Mouse (Mus musculus) limb, embryonic 15.5 days (tissue): ENCODE measurements around the gene Numb. TPM values are rescaled to one million over a fixed set of nuclear protein-coding genes. Genes with fewer than 3 reads are reported as not detected.
A peak's percentile ranks its signal among the peaks of the same experiment; 100 is the strongest.

Experiments
- ATAC-seq: fragments of 200-750 bp; cut with Nextera tagmentation; 2 replicates; pipeline ENCODE4 v1.8.0; 2017; ENCODE audit warnings: low read depth, moderate TSS enrichment; ENCODE audit not compliant: insufficient number of reproducible peaks, low FRiP score, low TSS enrichment
- H3K27ac ChIP-seq: fragments of 300-500 bp; sonication (generic); 2 replicates; pipeline ENCODE4 v1.5.1; 2015; ENCODE audit warnings: moderate library complexity, mild to moderate bottlenecking, inconsistent platforms
- H3K27me3 ChIP-seq: fragments of 300-500 bp; sonication (generic); 2 replicates; pipeline ENCODE4 v1.6.1; 2015; ENCODE audit warnings: inconsistent platforms
- H3K36me3 ChIP-seq: fragments of 300-500 bp; sonication (generic); 2 replicates; pipeline ENCODE4 v1.6.1; 2015; ENCODE audit warnings: inconsistent platforms
- H3K4me1 ChIP-seq: fragments of 300-500 bp; sonication (generic); 2 replicates; pipeline ENCODE4 v1.6.1; 2015; ENCODE audit warnings: inconsistent platforms
- H3K4me2 ChIP-seq: fragments of 300-500 bp; sonication (generic); 2 replicates; pipeline ENCODE4 v1.6.1; 2015; ENCODE audit warnings: mild to moderate bottlenecking, inconsistent platforms
- H3K4me3 ChIP-seq: fragments of 300-500 bp; sonication (generic); 2 replicates; pipeline ENCODE4 v1.5.1; 2015; ENCODE audit warnings: mild to moderate bottlenecking, inconsistent platforms
- H3K9ac ChIP-seq: fragments of 300-500 bp; sonication (generic); 2 replicates; pipeline ENCODE4 v1.6.1; 2015; ENCODE audit warnings: inconsistent platforms
- H3K9me3 ChIP-seq: fragments of 300-500 bp; sonication (generic); 2 replicates; pipeline ENCODE4 v1.6.1; 2016; ENCODE audit warnings: inconsistent platforms
- WGBS: fragments of 180-500 bp; shearing (Covaris S2); methylation state at CpG from one replicate; pipeline ENCODE4 v1.1.7; 2015; 5-methylcytosine and 5-hydroxymethylcytosine counted together
- polyA plus RNA-seq: library from polyadenylated mRNA; unstranded; fragments of >200 nt; fragmentation: Nextera tagmentation; extraction: Ambion mirVana; gene quantifications from 2 replicates; pipeline ENCODE4 v1.2.1, GENCODE M21; 2015

Numb gene
- polyA plus RNA-seq, 1 experiment from 2014 or later: 37.5 TPM

GRCm38 (mm10) chr12:83768235-83768899 lies 153.4 kb downstream of the Numb start:
- peak overlapping the region; percentile 24; the same call in 1 of the 2 replicates for H3K27ac ChIP-seq

GRCm38 (mm10) chr12:83767833-83768232 lies 153.9 kb downstream of the Numb start:
- H3K27ac ChIP-seq: peak overlapping the region; percentile 24
- peaks cover 8% of the 10 kb centered on the region; the same call in 1 of the 2 replicates for H3K27me3 ChIP-seq
- H3K4me1 ChIP-seq: peaks cover 64% of the 10 kb centered on the region
- no peak overlapping the region for H3K9ac ChIP-seq
- H3K9me3 ChIP-seq: no peaks in the 10 kb centered on the region
- H3K36me3 ChIP-seq: no peaks in the 10 kb centered on the region
- 54% methylated on average over 9 of the region's 9 CpGs for WGBS
- 0 out of 2 replicates have a peak, but pooled peaks have one; percentile 17 for ATAC-seq
- peak overlapping the region; percentile 7; the same call in 1 of the 2 replicates for H3K4me2 ChIP-seq
- H3K4me3 ChIP-seq: no peak overlapping the region

More at GRCm38 (mm10) chr12:83768235-83768899, 153.4 kb downstream of the Numb start:
- Histone ChIP-seq H3K4me1 (peaks cover 58% of the 10 kb centered on the region), H3K4me3 (no peak overlapping the region), H3K9me3 (no peaks in the 10 kb centered on the region), H3K27me3 (peaks cover 8% of the 10 kb centered on the region; the same call in 1 of the 2 replicates), H3K36me3 (no peaks in the 10 kb centered on the region), H3K4me2 (no peak overlapping the region), H3K9ac (no peak overlapping the region)
- ATAC-seq: no peak
- WGBS: 42% methylated on average over 14 of the region's 14 CpGs

GRCm38 (mm10) chr12:83765965-83766603 lies 155.7 kb downstream of the Numb start:
- Histone ChIP-seq H3K9me3 (no peaks in the 10 kb centered on the region), H3K4me1 (peaks cover 69% of the 10 kb centered on the region), H3K27me3 (peaks cover 8% of the 10 kb centered on the region; the same call in 1 of the 2 replicates), H3K4me2 (no peak overlapping the region), H3K27ac (no peak overlapping the region), H3K9ac (no peak overlapping the region), H3K4me3 (no peak overlapping the region), H3K36me3 (no peaks in the 10 kb centered on the region)
- 57% methylated on average over 13 of the region's 13 CpGs for WGBS
- no peak for ATAC-seq

GRCm38 (mm10) chr12:83764519-83764918 lies 157.2 kb downstream of the Numb start:
- Histone ChIP-seq H3K4me3 (peak overlapping the region; percentile 40), H3K9me3 (no peaks in the 10 kb centered on the region), H3K9ac (no peak overlapping the region), H3K27ac (no peak overlapping the region; the same call in 1 of the 2 replicates), H3K4me2 (peak overlapping the region; percentile 74), H3K36me3 (no peaks in the 10 kb centered on the region), H3K27me3 (peaks cover 8% of the 10 kb centered on the region; the same call in 1 of the 2 replicates), H3K4me1 (peaks cover 56% of the 10 kb centered on the region)
- no peak for ATAC-seq
- WGBS: 58% methylated on average over 10 of the region's 10 CpGs

- peaks cover 51% of the 10 kb centered on the region for H3K4me1 ChIP-seq
- H3K27ac ChIP-seq: peak overlapping the region; percentile 65
- peak overlapping the region; percentile 39; the same call in 1 of the 2 replicates for H3K9ac ChIP-seq
- H3K9me3 ChIP-seq: no peaks in the 10 kb centered on the region
- no peaks in the 10 kb centered on the region for H3K36me3 ChIP-seq
- 5% methylated on average over 14 of the region's 14 CpGs for WGBS
- H3K4me2 ChIP-seq: peak overlapping the region; percentile 74
- no peak for ATAC-seq
- H3K27me3 ChIP-seq: peaks cover 8% of the 10 kb centered on the region; the same call in 1 of the 2 replicates
- H3K4me3 ChIP-seq: peak overlapping the region; percentile 40
Observed at GRCm38 (mm10) chr12:83764044-83764365, 157.7 kb downstream of the Numb start.

- no peak for ATAC-seq
- Histone ChIP-seq H3K27me3 (peaks cover 8% of the 10 kb centered on the region; the same call in 1 of the 2 replicates), H3K9ac (peak within 1 kb of the TSS; percentile 39; the same call in 1 of the 2 replicates), H3K4me1 (peaks cover 46% of the 10 kb centered on the region), H3K9me3 (no peaks in the 10 kb centered on the region), H3K4me3 (peak within 1 kb of the TSS; percentile 40), H3K36me3 (no peaks in the 10 kb centered on the region), H3K27ac (peak within 1 kb of the TSS; percentile 65), H3K4me2 (peak within 1 kb of the TSS; percentile 74)
- WGBS: 9% methylated on average over 27 of the region's 31 CpGs
Observed at GRCm38 (mm10) chr12:83763311-83764043, 158.3 kb downstream of the Numb start, which contains the start of gene Papln. Papln (plus strand) TSS chr12:83763634.

- no peak overlapping the region for H3K4me3 ChIP-seq
- H3K27ac ChIP-seq: 0 out of 2 replicates have a peak overlapping the region, but pooled peaks have one; percentile 38
- no peak overlapping the region for H3K9ac ChIP-seq
- WGBS: 33% methylated on average over 4 of the region's 4 CpGs
- no peak for ATAC-seq
- no peaks in the 10 kb centered on the region for H3K36me3 ChIP-seq
- no peak overlapping the region for H3K4me2 ChIP-seq
- no peaks in the 10 kb centered on the region for H3K9me3 ChIP-seq
- peaks cover 8% of the 10 kb centered on the region; the same call in 1 of the 2 replicates for H3K27me3 ChIP-seq
- peaks cover 38% of the 10 kb centered on the region for H3K4me1 ChIP-seq
Observed at GRCm38 (mm10) chr12:83762706-83763105, 159.0 kb downstream of the Numb start.

- Histone ChIP-seq H3K27me3 (no peaks in the 10 kb centered on the region), H3K4me2 (no peak overlapping the region), H3K4me1 (peaks cover 20% of the 10 kb centered on the region), H3K27ac (no peak overlapping the region), H3K9ac (no peak overlapping the region), H3K36me3 (no peaks in the 10 kb centered on the region), H3K4me3 (no peak overlapping the region), H3K9me3 (no peaks in the 10 kb centered on the region)
- 77% methylated on average over 2 of the region's 2 CpGs for WGBS
- no peak for ATAC-seq
Observed at GRCm38 (mm10) chr12:83760201-83760600, 161.5 kb downstream of the Numb start.

- WGBS: 73% methylated on average over 10 of the region's 10 CpGs
- H3K27ac ChIP-seq: no peak overlapping the region
- H3K36me3 ChIP-seq: no peaks in the 10 kb centered on the region
- H3K9me3 ChIP-seq: no peaks in the 10 kb centered on the region
- peaks cover 15% of the 10 kb centered on the region for H3K4me1 ChIP-seq
- no peak overlapping the region for H3K4me2 ChIP-seq
- H3K27me3 ChIP-seq: no peaks in the 10 kb centered on the region
- no peak overlapping the region for H3K9ac ChIP-seq
- H3K4me3 ChIP-seq: no peak overlapping the region
- no peak for ATAC-seq
Observed at GRCm38 (mm10) chr12:83758735-83759134, 163.0 kb downstream of the Numb start.

- Histone ChIP-seq H3K9ac (no peak overlapping the region), H3K4me1 (peaks cover 7% of the 10 kb centered on the region), H3K27me3 (no peaks in the 10 kb centered on the region), H3K4me2 (no peak overlapping the region), H3K9me3 (no peaks in the 10 kb centered on the region), H3K4me3 (no peak overlapping the region), H3K27ac (no peak overlapping the region), H3K36me3 (no peaks in the 10 kb centered on the region)
- 18% methylated on average over 2 of the region's 2 CpGs for WGBS
- no peak for ATAC-seq
Observed at GRCm38 (mm10) chr12:83752495-83752894, 169.2 kb downstream of the Numb start.

GRCm38 (mm10) chr12:83749186-83749585 lies 172.5 kb downstream of the Numb start:
- H3K4me3 ChIP-seq: no peak overlapping the region
- H3K36me3 ChIP-seq: no peaks in the 10 kb centered on the region
- H3K9me3 ChIP-seq: no peaks in the 10 kb centered on the region
- ATAC-seq: no peak
- no peak overlapping the region for H3K9ac ChIP-seq
- H3K27ac ChIP-seq: no peak overlapping the region
- WGBS: 67% methylated on average over 1 of the region's 1 CpGs
- H3K4me2 ChIP-seq: no peak overlapping the region
- H3K4me1 ChIP-seq: peaks cover 10% of the 10 kb centered on the region
- no peaks in the 10 kb centered on the region for H3K27me3 ChIP-seq
